Mouse (Mus musculus) limb, embryonic 14.5 days (tissue): Measurements from ENCODE around the gene Prkce. TPM values are rescaled to one million over a fixed set of nuclear protein-coding genes. Genes with fewer than 3 reads are reported as not detected.

Experiments
- ATAC-seq: fragments of 200-750 bp; cut with Nextera tagmentation; 2 replicates; pipeline ENCODE4 v1.8.0; 2017; ENCODE audit warnings: low read depth, moderate number of reproducible peaks, moderate TSS enrichment; ENCODE audit not compliant: low FRiP score
- DNase-seq: peaks from one replicate; pipeline ENCODE4 v3.0.0-alpha.2; 2015; ENCODE audit warnings: low spot score
- H3K27ac ChIP-seq: fragments of 300-500 bp; sonication (generic); replicated peaks from 2 replicates; pipeline ENCODE4 v1.5.1; 2014; ENCODE audit warnings: low read depth, mild to moderate bottlenecking, low read length, moderate library complexity, mixed read lengths
- H3K27me3 ChIP-seq: fragments of 300-500 bp; sonication (generic); 2 replicates; pipeline ENCODE4 v1.6.1; 2014; ENCODE audit warnings: low read length, mixed read lengths; ENCODE audit not compliant: control insufficient read depth, insufficient read depth
- H3K36me3 ChIP-seq: fragments of 300-500 bp; sonication (generic); 2 replicates; pipeline ENCODE4 v1.6.1; 2014; ENCODE audit warnings: mild to moderate bottlenecking, low read length, moderate library complexity, mixed read lengths; ENCODE audit not compliant: control insufficient read depth, insufficient read depth
- H3K4me1 ChIP-seq: fragments of 300-500 bp; sonication (generic); 2 replicates; pipeline ENCODE4 v1.6.1; 2014; ENCODE audit warnings: antibody characterized with exemption, low read length, mixed read lengths; ENCODE audit not compliant: control insufficient read depth, insufficient read depth
- H3K4me2 ChIP-seq: fragments of 300-500 bp; sonication (generic); replicated peaks from 2 replicates; pipeline ENCODE4 v1.6.1; 2014; ENCODE audit warnings: low read depth, mild to moderate bottlenecking, low read length, moderate library complexity; ENCODE audit not compliant: severe bottlenecking
- H3K4me3 ChIP-seq: fragments of 300-500 bp; sonication (generic); replicated peaks from 2 replicates; pipeline ENCODE4 v1.5.1; 2014; ENCODE audit warnings: low read length
- H3K9ac ChIP-seq: fragments of 300-500 bp; sonication (generic); 2 replicates; pipeline ENCODE4 v1.6.1; 2014; ENCODE audit warnings: mild to moderate bottlenecking, low read depth, low read length, moderate library complexity; ENCODE audit not compliant: severe bottlenecking
- H3K9me3 ChIP-seq: fragments of 300-500 bp; sonication (generic); 2 replicates; pipeline ENCODE4 v1.6.1; 2016; ENCODE audit warnings: low read length; ENCODE audit not compliant: control insufficient read depth
- POLR2A ChIP-seq: fragments of 200-500 bp; IDR thresholded peaks from 2 replicates; pipeline ENCODE4 v1.8.0; 2012; ENCODE audit warnings: inconsistent platforms, mild to moderate bottlenecking, moderate library complexity, borderline replicate concordance; ENCODE audit not compliant: insufficient read depth, insufficient read length; ENCODE audit errors: extremely low read depth
- WGBS: fragments of 180-500 bp; shearing (Covaris S2); extraction: QIAGEN DNeasy Blood & Tissue Kit; methylation state at CpG from one replicate; pipeline ENCODE4 v1.1.7; 2014; 5-methylcytosine and 5-hydroxymethylcytosine counted together
- polyA plus RNA-seq, 2 experiments: library from polyadenylated mRNA; depleted of rRNA in 1 of 2; stranded (reverse) in 1 of 2; unstranded in 1 of 2; fragments of >200 nt; fragmentation: Nextera tagmentation in 1 of 2; extraction: Ambion mirVana in 1 of 2; gene quantifications; 2 replicates each; pipeline versions ENCODE4 v1.2.1 to v1.2.3; 2012 to 2014

Gene Prkce
- polyA plus RNA-seq, 2 experiments, result 4.7 to 9.3 TPM

GRCm38 (mm10) chr17:86651091-86651490, 483.5 kb downstream of the Prkce start:
- 61% methylated on average over 4 of the region's 4 CpGs for WGBS
- Histone ChIP-seq H3K4me2 (no peak overlapping the region), H3K4me1 (no peaks in the 10 kb centered on the region), H3K27me3 (no peaks in the 10 kb centered on the region), H3K4me3 (no peak overlapping the region), H3K27ac (no peak overlapping the region), H3K9ac (no peak overlapping the region), H3K9me3 (no peaks in the 10 kb centered on the region), H3K36me3 (no peaks in the 10 kb centered on the region)
- DNase-seq (no peak), ATAC-seq (no peak)
- TF ChIP-seq POLR2A, result no peak

GRCm38 (mm10) chr17:86652751-86653150, 485.2 kb downstream of the Prkce start:
- no peak overlapping the region for H3K4me2 ChIP-seq
- no peak overlapping the region for H3K9ac ChIP-seq
- H3K4me1 ChIP-seq, result no peaks in the 10 kb centered on the region
- H3K36me3 ChIP-seq, result no peaks in the 10 kb centered on the region
- no peaks in the 10 kb centered on the region for H3K9me3 ChIP-seq
- WGBS, result 90% methylated on average over 1 of the region's 1 CpGs
- DNase-seq (no peak), ATAC-seq (no peak)
- H3K27me3 ChIP-seq, result no peaks in the 10 kb centered on the region
- no peak for TF ChIP-seq POLR2A
- no peak overlapping the region for H3K27ac ChIP-seq
- H3K4me3 ChIP-seq, result no peak overlapping the region

- WGBS, result 90% methylated on average over 5 of the region's 5 CpGs
- no peak overlapping the region for H3K4me2 ChIP-seq
- H3K36me3 ChIP-seq, result no peaks in the 10 kb centered on the region
- TF ChIP-seq POLR2A, result no peak
- no peak overlapping the region for H3K27ac ChIP-seq
- H3K4me1 ChIP-seq, result no peaks in the 10 kb centered on the region
- H3K27me3 ChIP-seq, result no peaks in the 10 kb centered on the region
- ATAC-seq (no peak), DNase-seq (no peak)
- no peak overlapping the region for H3K4me3 ChIP-seq
- no peak overlapping the region for H3K9ac ChIP-seq
- H3K9me3 ChIP-seq, result no peaks in the 10 kb centered on the region
Observed at GRCm38 (mm10) chr17:86656369-86656768, 488.8 kb downstream of the Prkce start.

DNA sequence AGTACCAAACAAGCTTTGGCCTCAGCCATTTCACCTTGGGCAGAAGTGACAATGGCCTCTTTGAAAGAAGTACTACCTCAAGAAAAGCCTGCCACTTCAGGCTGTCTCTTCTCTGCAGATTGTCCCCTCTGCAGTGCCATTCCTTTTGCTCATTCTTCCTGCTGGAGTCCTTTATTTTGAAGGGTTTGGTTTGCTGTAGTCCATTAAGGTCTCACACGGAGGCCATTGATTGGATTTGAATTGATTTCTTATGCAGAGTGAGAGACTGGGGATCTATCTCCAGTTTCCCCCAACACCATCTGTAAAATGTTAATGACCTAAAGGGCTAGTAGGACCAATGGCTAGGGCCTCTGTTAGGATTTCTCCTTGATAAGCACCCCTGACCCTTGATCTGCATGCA, 494.7 kb downstream of the Prkce start:
- no peak for ATAC-seq
- no peaks in the 10 kb centered on the region for H3K4me1 ChIP-seq
- no peak for TF ChIP-seq POLR2A
- H3K27me3 ChIP-seq, result no peaks in the 10 kb centered on the region
- no peak overlapping the region for H3K4me2 ChIP-seq
- DNase-seq, result no peak
- H3K4me3 ChIP-seq, result no peak overlapping the region
- no peak overlapping the region for H3K9ac ChIP-seq
- 46% methylated on average over 1 of the region's 1 CpGs for WGBS
- H3K9me3 ChIP-seq, result no peaks in the 10 kb centered on the region
- no peaks in the 10 kb centered on the region for H3K36me3 ChIP-seq
- no peak overlapping the region for H3K27ac ChIP-seq

GRCm38 (mm10) chr17:86663471-86663870, 495.9 kb downstream of the Prkce start:
- Histone ChIP-seq H3K9me3 (no peaks in the 10 kb centered on the region), H3K27me3 (no peaks in the 10 kb centered on the region), H3K4me2 (no peak overlapping the region), H3K36me3 (no peaks in the 10 kb centered on the region), H3K4me1 (no peaks in the 10 kb centered on the region), H3K27ac (no peak overlapping the region), H3K4me3 (no peak overlapping the region), H3K9ac (no peak overlapping the region)
- no peak for TF ChIP-seq POLR2A
- ATAC-seq, result no peak
- 83% methylated on average over 4 of the region's 4 CpGs for WGBS
- DNase-seq, result no peak
